Mouse (Mus musculus): ENCODE measurements at regions not wholly inside any gene's neighbourhood (a gene's known extent, or its start where the extent isn't known, plus 50 kb on each side); places are given as distances from the start of the nearest gene placed in this dataset.

GRCm38 (mm10) chr3:19751946-19752345 is 123.5 kb upstream of the 1700064H15Rik start:
- TF ChIP-seq POLR2A (IDR thresholded peaks at IDR 0.05; ENCODE audit: borderline replicate concordance, control insufficient read depth, low read depth, low read length) (no peak), CTCF (IDR thresholded peaks at IDR 0.05; ENCODE audit: control insufficient read depth, insufficient read depth, low read length) (no peak)

All from bone marrow, adult 2 months (tissue).